Mouse (Mus musculus): ENCODE results near the gene Cd19.

DNA sequence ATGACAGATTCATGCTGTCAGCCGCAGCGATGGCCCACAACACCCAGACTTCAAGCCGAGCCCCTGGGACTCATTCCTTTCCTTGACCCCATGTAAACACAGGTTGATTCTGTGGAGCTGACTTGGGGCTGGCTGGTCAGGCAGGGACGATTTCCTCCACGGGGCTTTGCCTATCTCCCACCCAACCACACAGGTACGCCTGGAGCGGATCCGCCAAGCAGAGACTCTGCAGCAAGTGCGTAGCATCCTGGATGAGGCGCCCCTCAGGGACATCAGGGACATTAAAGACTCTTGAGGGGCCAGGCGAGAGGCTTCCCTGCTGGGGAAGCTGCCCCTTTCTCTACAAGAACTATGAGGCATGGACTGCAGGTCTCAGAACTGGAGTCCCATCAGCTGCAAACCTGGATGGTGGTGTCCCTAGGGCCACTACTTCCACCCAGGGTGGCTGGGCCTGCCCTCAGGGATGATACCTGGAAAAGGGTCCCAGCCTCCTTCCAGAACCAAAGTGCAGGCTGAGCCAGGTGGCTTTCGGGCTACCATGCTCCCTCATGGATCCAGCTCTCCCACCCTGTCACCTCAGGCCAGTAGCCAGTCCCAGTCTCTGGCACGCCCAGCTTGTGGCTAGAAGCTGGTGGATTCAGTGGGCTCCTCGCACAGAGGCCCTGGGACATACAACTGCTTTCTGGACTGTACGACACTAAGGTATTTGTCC lies 30.6 kb upstream of the Cd19 start:
- TF ChIP-seq CTCF (conservative IDR thresholded peaks at IDR 0.05; ENCODE audit: low read length) (no peak), NANOG (IDR thresholded peaks at IDR 0.05; ENCODE audit: borderline replicate concordance, low read length) (no peak), POU5F1 (IDR thresholded peaks at IDR 0.05; ENCODE audit: borderline replicate concordance, low read length) (no peak)

Data from E14TG2a.4 (cell line).